Mouse (Mus musculus) embryo, embryonic 10 days (tissue): ENCODE data around the gene Cpne5.
"Not testable (repeated sequence)": the region's sequence is repeated elsewhere in the genome, so short reads cannot be mapped to it uniquely, and the experiment has no call there.

Experiments
- DNase-seq: peaks from one replicate; pipeline ENCODE4 v3.0.0-alpha.2; 2015; ENCODE audit warnings: low spot score

The Cpne5 gene

DNA sequence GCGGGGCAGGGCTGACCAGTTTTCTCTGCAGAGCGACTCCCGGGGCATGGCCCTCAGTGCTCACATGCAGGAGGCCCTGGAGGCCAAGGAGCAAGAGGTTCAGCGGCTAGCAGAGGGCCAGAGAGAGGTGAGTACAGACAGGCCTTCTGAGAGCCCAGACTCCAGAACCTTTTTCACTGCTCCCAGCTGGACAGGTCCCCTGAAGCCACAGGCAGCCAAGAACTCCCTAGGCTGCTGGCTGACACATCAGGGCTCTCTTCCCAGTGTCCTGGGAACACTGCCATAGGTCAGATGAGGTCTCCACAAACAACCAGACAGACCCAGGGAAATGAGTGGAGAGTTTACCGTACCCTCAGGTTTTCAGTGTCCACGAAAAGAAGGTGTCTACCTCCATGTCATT lies 101.7 kb downstream of the Cpne5 start:
- DNase-seq: no peak

DNA sequence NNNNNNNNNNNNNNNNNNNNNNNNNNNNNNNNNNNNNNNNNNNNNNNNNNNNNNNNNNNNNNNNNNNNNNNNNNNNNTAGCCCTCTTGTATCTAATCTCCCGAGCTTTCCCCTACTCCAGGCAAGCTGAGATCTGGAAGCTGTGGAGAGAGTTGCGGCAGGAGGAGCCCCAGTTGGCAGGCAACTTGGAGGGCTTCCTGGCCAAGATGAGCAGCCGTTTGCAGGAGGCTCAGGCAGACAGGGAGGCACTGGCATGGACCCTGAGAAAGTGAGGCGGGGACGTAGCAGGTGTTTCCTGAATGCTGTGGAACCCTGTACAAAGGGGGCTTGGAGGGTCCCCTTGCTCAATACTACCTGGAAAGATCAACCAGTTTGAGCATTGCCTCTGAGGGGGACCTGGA lies 102.9 kb downstream of the Cpne5 start:
- DNase-seq: no peak

DNA sequence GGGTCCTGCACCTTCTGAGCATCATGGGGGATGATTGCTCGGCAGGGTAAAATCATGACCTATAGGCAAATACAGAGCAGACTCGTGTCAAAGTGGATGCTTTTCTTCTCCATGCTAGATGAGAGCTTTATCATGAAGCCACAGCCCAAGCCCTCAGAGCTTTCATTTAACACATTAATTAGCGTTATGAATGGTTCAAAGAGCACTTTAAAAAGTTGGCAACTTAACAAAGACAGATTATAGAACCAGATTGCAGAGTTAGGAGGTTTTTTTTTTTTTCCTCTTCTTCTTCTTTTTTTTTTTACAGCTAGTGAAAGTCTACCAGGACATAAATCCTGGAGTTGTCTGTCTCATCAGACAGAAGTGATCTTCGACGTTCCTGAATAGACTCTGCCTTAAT lies 108.6 kb downstream of the Cpne5 start:
- DNase-seq: no peak

DNA sequence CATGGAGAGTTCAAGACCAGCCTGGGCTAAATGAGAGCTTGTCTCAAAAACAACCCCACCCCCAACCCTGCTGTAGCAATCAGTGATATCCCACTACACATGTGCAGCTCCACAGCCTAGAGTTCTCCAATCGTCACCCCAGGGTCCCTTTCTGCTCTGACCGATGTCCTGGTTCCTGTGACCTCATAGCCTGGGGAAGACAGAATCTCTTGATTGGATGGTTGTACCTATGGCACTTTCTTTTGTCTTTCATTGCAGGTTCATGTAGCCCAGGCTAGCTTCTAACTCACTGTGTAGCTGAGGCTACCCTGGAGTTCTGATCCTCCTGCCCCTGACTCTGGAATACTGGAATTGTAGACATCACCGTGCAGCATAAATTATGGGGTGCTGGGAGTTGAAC lies 111.4 kb downstream of the Cpne5 start:
- no peak for DNase-seq

DNA sequence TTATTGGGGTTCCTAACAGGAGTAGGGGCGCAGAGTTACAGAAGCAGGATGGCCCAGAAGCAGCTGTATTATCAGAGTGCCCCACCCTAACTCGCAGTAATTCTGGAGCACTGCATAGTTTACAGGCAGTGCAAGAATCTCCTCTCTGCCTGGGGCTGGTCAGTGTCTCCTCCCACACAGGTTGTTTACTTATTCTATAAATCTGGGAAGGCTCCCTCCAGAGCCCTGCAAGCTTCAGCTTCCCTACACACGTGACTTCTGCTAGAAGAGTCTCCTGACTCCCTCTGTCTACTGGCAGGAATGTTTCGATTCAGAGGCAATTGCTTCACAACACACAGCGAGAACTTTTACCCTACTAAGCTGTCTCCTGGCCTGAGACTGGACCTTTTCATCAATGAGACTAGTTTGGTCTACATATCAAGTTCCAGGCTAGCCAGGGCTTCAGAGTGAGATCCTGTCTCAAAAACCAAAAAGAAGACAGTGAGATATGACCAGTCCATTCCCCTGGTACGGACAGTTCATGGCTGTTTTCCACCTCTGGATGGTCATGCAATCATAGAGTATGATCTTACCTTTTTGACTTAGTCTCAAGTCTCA lies 114.3 kb downstream of the Cpne5 start:
- DNase-seq: peak; percentile 10

DNA sequence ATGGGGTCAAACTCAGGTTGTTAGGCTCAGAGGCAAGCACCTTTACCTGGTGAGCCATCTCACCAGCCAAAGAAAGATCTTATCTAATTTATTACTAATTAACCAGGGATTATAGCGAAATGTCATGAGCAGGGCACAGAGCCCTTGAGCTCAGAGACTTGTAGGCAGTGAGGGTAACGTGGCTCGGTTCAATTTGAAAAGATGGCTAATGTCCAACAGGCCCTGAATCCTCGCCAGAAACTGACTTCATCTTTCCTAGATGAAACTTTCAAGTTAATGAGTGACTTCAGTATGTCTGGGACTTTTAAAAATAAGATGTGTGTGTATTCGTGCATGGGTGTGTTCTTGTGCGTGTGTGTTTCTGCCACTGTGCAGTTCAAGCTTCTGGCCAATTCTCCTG lies 115.2 kb downstream of the Cpne5 start:
- DNase-seq: no peak

DNA sequence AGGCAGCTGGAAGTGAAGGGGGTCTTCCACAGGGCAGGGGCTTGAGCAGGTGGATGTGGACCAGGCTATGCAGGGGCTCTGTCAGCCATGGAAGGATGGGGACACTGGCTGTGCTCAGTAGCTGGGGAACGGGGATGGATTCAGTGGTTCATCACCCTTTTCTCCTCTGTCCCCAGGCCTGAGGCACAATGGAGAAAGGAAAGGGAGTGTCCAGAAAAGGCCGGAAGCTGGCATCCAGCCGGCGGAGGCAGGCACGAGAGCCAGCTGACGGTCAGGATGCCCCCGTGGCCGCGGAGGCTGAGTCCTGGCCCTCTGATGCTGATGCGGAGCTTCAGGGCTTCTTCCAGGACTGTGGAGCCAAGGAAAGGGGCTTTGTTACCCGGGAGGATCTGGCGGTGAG lies 117.3 kb downstream of the Cpne5 start:
- DNase-seq: no peak

DNA sequence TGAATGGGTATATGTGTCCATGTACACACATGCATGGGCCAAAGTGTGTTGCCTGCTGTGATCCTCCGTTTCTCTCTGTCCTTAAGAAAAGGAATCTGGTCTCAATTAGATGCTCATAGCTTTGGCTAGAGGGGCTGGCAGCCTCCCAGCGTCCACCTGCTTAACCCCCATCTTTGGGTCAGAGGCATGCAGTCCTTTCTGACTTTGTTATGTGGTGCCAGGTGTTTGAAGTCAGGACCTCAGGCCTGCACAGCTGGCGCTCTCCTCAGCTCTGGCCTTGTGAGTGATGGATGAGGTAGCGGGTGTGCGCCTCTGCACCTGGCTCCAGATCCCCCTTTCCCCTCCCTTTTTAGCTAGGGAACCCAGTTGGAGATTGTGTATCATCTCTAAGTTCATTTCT lies 119.9 kb downstream of the Cpne5 start:
- DNase-seq: peak; percentile 57

DNA sequence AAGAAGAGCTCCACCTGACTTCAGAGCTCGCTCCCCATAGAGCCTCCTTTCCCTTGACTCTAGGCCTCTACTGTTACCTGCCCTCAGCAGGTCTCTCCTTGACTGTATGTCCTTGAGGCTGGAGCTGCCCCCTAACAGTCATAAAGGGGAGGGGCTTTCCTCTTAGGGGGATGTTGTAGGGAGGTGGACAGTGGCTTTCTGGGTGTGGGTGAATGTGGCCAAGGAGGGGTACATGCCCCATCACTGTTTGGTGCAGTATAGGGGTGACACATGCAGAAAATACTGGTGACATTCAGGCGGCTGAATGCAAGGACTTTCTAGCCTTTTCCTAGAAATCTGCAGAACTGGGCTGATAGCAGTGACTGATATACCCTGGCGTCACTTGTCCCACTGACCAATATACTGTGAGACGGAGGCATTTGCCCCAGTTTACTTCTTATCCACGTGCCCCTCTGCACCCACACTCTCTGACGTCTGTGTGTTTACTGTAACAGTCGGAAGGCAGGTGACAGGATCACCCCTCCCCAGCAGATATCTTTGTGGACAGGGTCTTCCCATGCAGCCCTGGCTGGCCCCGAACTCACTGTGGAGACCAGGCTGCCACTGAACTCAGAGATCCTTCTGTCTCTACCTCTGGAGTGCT lies 120.8 kb downstream of the Cpne5 start:
- DNase-seq: no peak

DNA sequence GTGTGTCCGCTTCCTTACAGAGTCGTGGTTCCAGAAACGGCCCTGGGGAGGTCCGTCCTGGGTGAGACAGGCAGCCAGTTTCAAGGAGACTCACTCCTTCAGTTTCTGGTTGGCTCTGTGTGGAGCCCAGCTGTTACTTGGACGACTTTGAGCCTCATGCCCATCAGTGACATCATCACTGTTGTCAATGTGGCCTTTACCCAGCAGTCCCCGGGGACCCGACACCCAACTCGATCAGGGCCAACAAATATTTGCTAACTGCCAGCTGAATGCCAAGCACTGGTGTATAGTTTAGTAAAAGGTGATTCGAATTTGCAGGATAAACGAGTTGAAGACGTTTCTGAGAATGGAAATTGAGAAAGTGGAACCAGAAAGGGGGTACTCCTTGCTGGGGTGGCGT lies 121.9 kb downstream of the Cpne5 start:
- no peak for DNase-seq

DNA sequence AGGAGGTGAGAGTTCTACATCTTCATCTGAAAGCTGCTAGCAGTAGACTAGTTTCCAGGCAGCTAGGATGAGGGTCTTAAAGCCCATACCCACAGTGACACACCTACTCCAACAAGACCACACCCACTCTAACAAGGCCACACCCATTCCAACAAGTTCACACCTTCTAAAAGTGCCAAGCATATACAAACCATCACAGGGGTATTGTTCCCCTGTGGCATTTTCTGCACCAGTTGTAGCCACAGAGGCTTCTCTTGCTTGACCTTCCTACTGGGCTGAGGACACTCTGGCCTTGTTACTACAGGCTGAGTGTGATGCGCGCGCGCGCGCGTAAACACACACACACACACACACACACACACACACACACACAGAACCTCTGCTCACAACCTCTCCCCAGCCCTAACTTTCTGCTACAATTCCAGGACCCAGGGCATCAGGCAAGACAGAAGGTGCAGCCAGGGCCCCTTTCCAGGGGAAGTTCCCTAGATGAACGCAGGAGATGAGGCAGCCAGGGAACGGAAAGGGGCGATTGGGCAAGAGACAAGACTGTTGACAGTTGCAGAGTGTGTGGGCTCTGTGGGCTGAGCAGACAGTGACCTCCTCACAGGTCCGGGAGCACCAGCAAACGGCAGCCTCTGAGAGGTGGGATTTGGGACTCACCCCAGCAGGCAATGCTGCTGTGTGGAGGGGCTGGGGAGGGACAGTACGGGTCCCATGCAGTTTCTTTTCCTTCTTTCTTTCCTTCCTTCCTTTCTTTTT lies 124.2 kb downstream of the Cpne5 start, which contains the start of gene Rab44:
Gene Rab44, plus strand, starts transcription at position 555 of the 762 bp plus-strand sequence.
- no peak for DNase-seq

DNA sequence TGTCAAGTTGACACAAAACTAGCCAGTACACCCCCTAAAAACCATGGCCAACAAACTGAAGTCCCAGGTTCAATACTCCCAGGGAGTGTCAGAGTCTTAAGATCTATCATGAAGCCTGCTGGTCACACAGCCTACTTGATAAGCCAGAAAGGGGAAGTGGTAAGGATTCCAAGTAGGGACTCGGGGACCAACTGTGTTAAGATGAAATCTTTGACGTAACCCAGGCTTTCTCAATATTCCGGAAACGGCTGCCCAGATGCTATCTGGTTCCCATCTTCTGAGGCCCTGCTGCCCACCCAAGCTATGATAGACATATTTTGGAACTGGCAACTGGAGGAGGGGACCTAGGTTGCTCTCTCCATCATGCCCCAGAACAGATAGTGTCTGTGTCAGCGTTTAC lies 126.6 kb downstream of the Cpne5 start:
- no peak for DNase-seq

DNA sequence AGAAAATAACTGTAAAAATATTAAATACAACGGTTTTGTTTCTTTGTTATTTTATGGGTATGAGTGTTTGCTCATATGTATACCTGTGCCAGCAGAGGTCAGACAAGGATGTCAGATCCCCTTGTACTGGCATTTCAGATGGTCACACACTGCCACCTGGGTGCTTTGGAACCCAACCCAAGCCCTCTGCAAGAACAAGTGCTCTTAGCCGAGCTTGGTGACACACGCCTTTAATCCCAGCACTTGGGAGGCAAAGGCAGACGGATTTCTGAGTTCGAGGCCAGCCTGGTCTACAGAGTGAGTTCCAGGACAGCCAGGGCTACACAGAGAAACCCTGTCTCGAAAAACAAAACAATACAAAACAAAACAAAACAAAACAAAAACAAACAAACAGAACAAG lies 127.6 kb downstream of the Cpne5 start:
- DNase-seq: not testable (repeated sequence)
